9 mouse cellular contexts compared by ENCODE assay signal in the genomic region with DNA sequence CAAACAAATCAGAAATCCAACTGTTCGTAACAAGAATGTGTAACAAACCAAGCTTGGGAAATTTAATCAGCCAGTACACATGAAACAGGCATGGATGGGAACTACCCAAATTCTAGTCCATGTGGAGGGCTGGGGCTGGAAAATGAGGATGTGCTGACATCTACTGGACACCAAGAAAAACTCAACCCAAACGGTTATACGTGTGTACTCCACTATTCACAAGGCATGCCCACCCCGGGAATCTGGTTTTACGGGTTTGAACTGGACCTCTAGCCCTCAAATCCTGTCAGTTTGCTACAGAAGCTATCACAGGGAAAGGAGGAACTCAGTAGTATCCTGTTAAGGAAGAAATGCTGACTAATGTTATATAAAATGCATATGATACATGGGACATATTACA. TPM values are rescaled to one million over a fixed set of nuclear protein-coding genes. Genes with fewer than 3 reads are reported as not detected.
DNase-seq lines count a peak whose midpoint lies in the region; ATAC-seq and TF ChIP-seq lines count a peak whose summit lies in the region.
"Had no signal": no experiment of that assay in that cellular context is flagged by ENCODE, and none has a peak within 500 bp of the region (broad histone marks: within the 10 kb centered on the region; RNA-seq: fewer than 3 reads in every experiment).

No protein-coding gene starts in this region.

- H3K9me3 ChIP-seq in heart, embryonic 16.5 days (replicated peaks; ENCODE audit: control insufficient read depth, low read length): no peaks in the 10 kb centered on the region
- H3K9me3 ChIP-seq in kidney, postnatal 0 days (replicated peaks; ENCODE audit: low read length): no peaks in the 10 kb centered on the region
- H3K9me3 ChIP-seq: heart, embryonic 13.5 days had no signal

- ATAC-seq in heart, embryonic 16.5 days (replicated peaks; ENCODE audit: extremely low read depth, insufficient read depth, low FRiP score): peak; percentile 72; the same call in 1 of the 2 replicates
- no peak; the same call in 1 of the 2 replicates for ATAC-seq in kidney, postnatal 0 days (replicated peaks; ENCODE audit: low FRiP score, low read depth)

- DNase-seq in CD4-positive, CD25-positive, alpha-beta regulatory T cell, adult 2 months (ENCODE audit: low read depth, low spot score): peak; percentile 87
- peak; percentile 52 for DNase-seq in adrenal gland, adult 2 months
- DNase-seq in embryo, embryonic 11.5 days (ENCODE audit: low read depth, low spot score): peak; percentile 39
- DNase-seq in kidney, postnatal 0 days (ENCODE audit: low spot score): peak; percentile 83
- DNase-seq in liver, adult 2 months (ENCODE audit: extremely low read depth, low read depth, low spot score): peak; percentile 49
- DNase-seq in neural tube, embryonic 10.5 days (ENCODE audit: extremely low spot score, low spot score): peak; percentile 44
- DNase-seq in thymus, adult 2 months: peak; percentile 40

- no peak overlapping the region for H3K27ac ChIP-seq in heart, embryonic 16.5 days (ENCODE audit: low read length)
- H3K27ac ChIP-seq in kidney, postnatal 0 days: no peak overlapping the region
- no peak overlapping the region for H3K27ac ChIP-seq in liver, adult 2 months (replicated peaks; ENCODE audit: insufficient read depth, low read depth, low read length)
- H3K27ac ChIP-seq in thymus, adult 2 months (ENCODE audit: control insufficient read depth, insufficient read depth, low read length): no peak overlapping the region
- H3K27ac ChIP-seq: heart, embryonic 13.5 days had no signal

- no peaks in the 10 kb centered on the region for H3K79me2 ChIP-seq in liver, adult 2 months (ENCODE audit: control insufficient read depth, insufficient read depth, low read length)

- H3K9ac ChIP-seq in heart, embryonic 16.5 days (ENCODE audit: low read length): no peak overlapping the region
- no peak overlapping the region for H3K9ac ChIP-seq in kidney, postnatal 0 days (ENCODE audit: low read depth, low read length)
- H3K9ac ChIP-seq in liver, adult 2 months (ENCODE audit: low read depth, low read length): no peak overlapping the region
- H3K9ac ChIP-seq: heart, embryonic 13.5 days had no signal

- H3K4me3 ChIP-seq in heart, embryonic 16.5 days (ENCODE audit: low read length): no peak overlapping the region
- no peak overlapping the region for H3K4me3 ChIP-seq in kidney, postnatal 0 days (replicated peaks; ENCODE audit: low read depth, low read length)
- H3K4me3 ChIP-seq in liver, adult 2 months (ENCODE audit: insufficient read depth, low read depth, low read length): no peak overlapping the region
- H3K4me3 ChIP-seq in thymus, adult 2 months (ENCODE audit: control insufficient read depth, insufficient read depth, low read length): no peak overlapping the region
- H3K4me3 ChIP-seq: heart, embryonic 13.5 days had no signal

- peak; percentile 96 for TF ChIP-seq CTCF in kidney, postnatal 0 days (IDR thresholded peaks at IDR 0.05; ENCODE audit: low read depth)
- TF ChIP-seq CTCF in liver, adult 2 months (IDR thresholded peaks at IDR 0.05; ENCODE audit: low read depth, low read length): peak; percentile 41
- TF ChIP-seq CTCF in thymus, adult 2 months (IDR thresholded peaks at IDR 0.05; ENCODE audit: borderline replicate concordance, control insufficient read depth, extremely low read depth, insufficient read depth, low read length, poor library complexity): no peak

- H3K36me3 ChIP-seq in heart, embryonic 16.5 days (ENCODE audit: control insufficient read depth, insufficient read depth): no peaks in the 10 kb centered on the region
- H3K36me3 ChIP-seq in kidney, postnatal 0 days (ENCODE audit: insufficient read depth, low read length): no peaks in the 10 kb centered on the region
- no peaks in the 10 kb centered on the region for H3K36me3 ChIP-seq in liver, adult 2 months (ENCODE audit: control insufficient read depth, insufficient read depth, low read length)
- H3K36me3 ChIP-seq in thymus, adult 2 months (ENCODE audit: control insufficient read depth, insufficient read depth, low read length): no peaks in the 10 kb centered on the region
- H3K36me3 ChIP-seq: heart, embryonic 13.5 days had no signal

- H3K4me2 ChIP-seq in heart, embryonic 16.5 days (ENCODE audit: low read depth, low read length): no peak overlapping the region
- no peak overlapping the region for H3K4me2 ChIP-seq in kidney, postnatal 0 days (ENCODE audit: low read length)
- H3K4me2 ChIP-seq: heart, embryonic 13.5 days had no signal

- WGBS in heart, embryonic 16.5 days: 10% methylated on average over 5 of the region's 5 CpGs
- 5% methylated on average over 5 of the region's 5 CpGs for WGBS in kidney, postnatal 0 days
- 12% methylated on average over 5 of the region's 5 CpGs for WGBS in liver, adult 2 months
- WGBS in thymus, adult 2 months: 9% methylated on average over 5 of the region's 5 CpGs

- TF ChIP-seq POLR2A in liver, adult 2 months (IDR thresholded peaks at IDR 0.05; ENCODE audit: extremely low read depth, insufficient read depth, low read length): no peak
- no peak for TF ChIP-seq POLR2A in thymus, adult 2 months (IDR thresholded peaks at IDR 0.05; ENCODE audit: control insufficient read depth, extremely low read depth, insufficient read depth, low read length, poor library complexity)

- no peaks in the 10 kb centered on the region for H3K4me1 ChIP-seq in heart, embryonic 16.5 days (ENCODE audit: control insufficient read depth, insufficient read depth, low read length)
- no peaks in the 10 kb centered on the region for H3K4me1 ChIP-seq in kidney, postnatal 0 days (replicated peaks; ENCODE audit: insufficient read depth, low read length)
- H3K4me1 ChIP-seq in liver, adult 2 months (ENCODE audit: control insufficient read depth, insufficient read depth, low read length): no peaks in the 10 kb centered on the region
- H3K4me1 ChIP-seq in thymus, adult 2 months (replicated peaks; ENCODE audit: control insufficient read depth, insufficient read depth, low read length): no peaks in the 10 kb centered on the region
- H3K4me1 ChIP-seq: heart, embryonic 13.5 days had no signal

- peaks cover 7% of the 10 kb centered on the region; the same call in 1 of the 2 replicates for H3K27me3 ChIP-seq in heart, embryonic 16.5 days (ENCODE audit: control insufficient read depth, insufficient read depth, low read length)
- H3K27me3 ChIP-seq in kidney, postnatal 0 days (ENCODE audit: insufficient read depth, low read length): no peaks in the 10 kb centered on the region
- 0 out of 2 replicates have a peak, but pooled peaks cover 2% of the 10 kb centered on the region for H3K27me3 ChIP-seq in liver, adult 2 months (ENCODE audit: control insufficient read depth, insufficient read depth, low read length)
- no peaks in the 10 kb centered on the region for H3K27me3 ChIP-seq in thymus, adult 2 months (ENCODE audit: control insufficient read depth, insufficient read depth, low read length)

RNA-seq across cellular contexts. Expression of a gene that starts 24.3 kb away (rescaled TPM):
- total RNA-seq in adrenal gland, adult 2 months (2021): not detected
- polyA plus RNA-seq in adrenal gland, adult 2 months (2012; rRNA removed): 0.07 TPM in 1 of 2 replicates, not detected in the other
- polyA plus RNA-seq in heart, embryonic 16.5 days (2015; fragmentation: Nextera tagmentation; extraction: Ambion mirVana): 0.69 and 0.71 TPM in 2 replicates
- 0.32 and 0.34 TPM in 2 replicates for polyA plus RNA-seq in kidney, postnatal 0 days (2015; fragmentation: Nextera tagmentation; extraction: Ambion mirVana)
- total RNA-seq in liver, adult 2 months (2014; rRNA removed): not detected in 2 replicates
- polyA plus RNA-seq in liver, adult 2 months (2012; rRNA removed): 0.17 TPM in 1 of 2 replicates, not detected in the other
- 0.58 and 1.3 TPM in 2 replicates for polyA plus RNA-seq in thymus, adult 2 months (2012; rRNA removed)

RNA-seq across cellular contexts. Expression of a gene that starts 31.5 kb away (rescaled TPM):
- total RNA-seq in adrenal gland, adult 2 months (2021): 1 to 10 TPM in 1 of 2 experiments, under 1 TPM in 1; 0.52 to 1.2 TPM
- polyA plus RNA-seq in adrenal gland, adult 2 months (2012; rRNA removed): 1.1 and 1.3 TPM in 2 replicates
- polyA plus RNA-seq in heart, embryonic 16.5 days (2015; fragmentation: Nextera tagmentation; extraction: Ambion mirVana): 0.53 and 1.2 TPM in 2 replicates
- polyA plus RNA-seq in kidney, postnatal 0 days (2015; fragmentation: Nextera tagmentation; extraction: Ambion mirVana): 0.41 and 0.50 TPM in 2 replicates
- total RNA-seq in liver, adult 2 months (2014; rRNA removed): not detected in 2 replicates
- not detected in 2 replicates for polyA plus RNA-seq in liver, adult 2 months (2012; rRNA removed)
- 3.0 and 3.3 TPM in 2 replicates for polyA plus RNA-seq in thymus, adult 2 months (2012; rRNA removed)
